In the genomic region with DNA sequence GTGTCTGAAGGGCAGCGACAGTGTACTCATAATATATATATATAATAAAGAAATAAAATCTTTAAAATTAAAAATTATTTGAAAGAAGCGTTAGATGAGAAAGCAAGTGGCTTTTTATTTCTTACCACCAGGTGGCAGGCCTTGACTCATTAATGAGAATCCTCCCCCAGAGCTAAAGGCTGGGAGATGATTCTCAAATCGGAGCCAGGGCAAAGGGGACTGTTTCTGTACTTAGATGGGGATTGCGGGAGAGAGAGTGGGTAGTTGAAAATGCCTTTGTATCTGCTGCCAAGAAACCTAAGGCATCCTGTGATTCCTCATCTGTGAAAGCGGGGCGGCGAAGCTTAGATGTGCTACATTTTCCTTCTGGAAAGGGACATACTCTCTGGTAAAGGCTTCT, we compare ENCODE assay signal across 9 mouse cellular contexts. TPM values are rescaled to one million over a fixed set of nuclear protein-coding genes. Genes with fewer than 3 reads are reported as not detected.
DNase-seq lines count a peak whose midpoint lies in the region; ATAC-seq and TF ChIP-seq lines count a peak whose summit lies in the region.
"Had no signal": no experiment of that assay in that cellular context is flagged by ENCODE, and none has a peak within 500 bp of the region (broad histone marks: within the 10 kb centered on the region; RNA-seq: fewer than 3 reads in every experiment).

No protein-coding gene starts in this region.

- no peak for ATAC-seq in liver, embryonic 11.5 days (replicated peaks; ENCODE audit: low FRiP score)
- ATAC-seq in hindbrain, embryonic 14.5 days (ENCODE audit: low FRiP score), result no peak
- no peak for ATAC-seq in limb, embryonic 14.5 days (ENCODE audit: low FRiP score, low read depth)

- WGBS in liver, adult 2 months, result 21% methylated on average over 7 of the region's 7 CpGs
- 18% methylated on average over 7 of the region's 7 CpGs for WGBS in liver, embryonic 11.5 days
- WGBS in cerebellum, adult 2 months, result 16% methylated on average over 7 of the region's 7 CpGs
- 13% methylated on average over 7 of the region's 7 CpGs for WGBS in hindbrain, embryonic 14.5 days
- 13% methylated on average over 7 of the region's 7 CpGs for WGBS in limb, embryonic 14.5 days
- 16% methylated on average over 7 of the region's 7 CpGs for WGBS in forebrain, embryonic 10.5 days

- no peak for TF ChIP-seq POLR2A in liver, adult 2 months (IDR thresholded peaks at IDR 0.05; ENCODE audit: extremely low read depth, insufficient read depth, low read length)
- TF ChIP-seq POLR2A in cerebellum, adult 2 months (IDR thresholded peaks at IDR 0.05; ENCODE audit: borderline replicate concordance, insufficient read depth, low read length), result no peak
- TF ChIP-seq POLR2A in limb, embryonic 14.5 days (IDR thresholded peaks at IDR 0.05; ENCODE audit: borderline replicate concordance, extremely low read depth, insufficient read depth, insufficient read length), result no peak

- DNase-seq in liver, adult 2 months (ENCODE audit: extremely low read depth, low read depth, low spot score), result peak; percentile 41
- DNase-seq in liver, embryonic 11.5 days (ENCODE audit: low spot score), result no peak
- DNase-seq in Muller cell, postnatal 12 days (ENCODE audit: inconsistent ontology term), result peak; percentile 32
- DNase-seq in cerebellum, adult 2 months, result peak; percentile 48 to 49
- peak; percentile 75 for DNase-seq in hindbrain, embryonic 14.5 days (ENCODE audit: low spot score)
- peak; percentile 82 for DNase-seq in limb, embryonic 14.5 days (ENCODE audit: low spot score)
- DNase-seq in retina, embryonic 14.5 days (ENCODE audit: low spot score), result peak; percentile 83
- DNase-seq in forebrain, embryonic 10.5 days (ENCODE audit: extremely low spot score, low spot score), result no peak

- peaks cover 18% of the 10 kb centered on the region for H3K27me3 ChIP-seq in liver, adult 2 months (ENCODE audit: control insufficient read depth, insufficient read depth, low read length)
- peaks cover 51% of the 10 kb centered on the region for H3K27me3 ChIP-seq in liver, embryonic 11.5 days (replicated peaks; ENCODE audit: control insufficient read depth, insufficient read depth, low read length)
- no peaks in the 10 kb centered on the region; the same call in 1 of the 2 replicates for H3K27me3 ChIP-seq in cerebellum, adult 2 months (ENCODE audit: control insufficient read depth, insufficient read depth, low read length)
- peaks cover 41% of the 10 kb centered on the region for H3K27me3 ChIP-seq in hindbrain, embryonic 14.5 days (ENCODE audit: control insufficient read depth, insufficient read depth, low read length)
- H3K27me3 ChIP-seq in limb, embryonic 14.5 days (ENCODE audit: control insufficient read depth, insufficient read depth, low read length), result peaks cover 48% of the 10 kb centered on the region
- H3K27me3 ChIP-seq in forebrain, embryonic 10.5 days (ENCODE audit: poor library complexity, severe bottlenecking), result peaks cover 71% of the 10 kb centered on the region

- H3K9me3 ChIP-seq in liver, embryonic 11.5 days (ENCODE audit: control insufficient read depth, low read length), result no peaks in the 10 kb centered on the region
- no peaks in the 10 kb centered on the region for H3K9me3 ChIP-seq in hindbrain, embryonic 14.5 days (ENCODE audit: control insufficient read depth, low read length)
- no peaks in the 10 kb centered on the region for H3K9me3 ChIP-seq in limb, embryonic 14.5 days (ENCODE audit: control insufficient read depth, low read length)
- H3K9me3 ChIP-seq in forebrain, embryonic 10.5 days, result no peaks in the 10 kb centered on the region
- H3K9me3 ChIP-seq: midbrain, embryonic 12.5 days had no signal

- no peaks in the 10 kb centered on the region for H3K36me3 ChIP-seq in liver, adult 2 months (ENCODE audit: control insufficient read depth, insufficient read depth, low read length)
- no peaks in the 10 kb centered on the region for H3K36me3 ChIP-seq in liver, embryonic 11.5 days (ENCODE audit: control insufficient read depth, insufficient read depth, low read length)
- no peaks in the 10 kb centered on the region for H3K36me3 ChIP-seq in hindbrain, embryonic 14.5 days (replicated peaks; ENCODE audit: control insufficient read depth, insufficient read depth)
- H3K36me3 ChIP-seq in limb, embryonic 14.5 days (ENCODE audit: control insufficient read depth, insufficient read depth, low read length), result no peaks in the 10 kb centered on the region
- H3K36me3 ChIP-seq in forebrain, embryonic 10.5 days (replicated peaks), result no peaks in the 10 kb centered on the region
- H3K36me3 ChIP-seq: midbrain, embryonic 12.5 days had no signal

- TF ChIP-seq CTCF in liver, adult 2 months (IDR thresholded peaks at IDR 0.05; ENCODE audit: low read depth, low read length), result no peak
- peak; percentile 25; the same call in 1 of the 2 replicates for TF ChIP-seq CTCF in cerebellum, adult 2 months (IDR thresholded peaks at IDR 0.05; ENCODE audit: borderline replicate concordance, insufficient read depth, low read depth, low read length)

- peaks cover 4% of the 10 kb centered on the region for H3K4me1 ChIP-seq in liver, adult 2 months (ENCODE audit: control insufficient read depth, insufficient read depth, low read length)
- peaks cover 4% of the 10 kb centered on the region for H3K4me1 ChIP-seq in liver, embryonic 11.5 days (replicated peaks; ENCODE audit: control insufficient read depth, insufficient read depth, low read length)
- H3K4me1 ChIP-seq in cerebellum, adult 2 months (ENCODE audit: control insufficient read depth, insufficient read depth, low read length), result peaks cover 3% of the 10 kb centered on the region; the same call in 1 of the 2 replicates
- peaks cover 19% of the 10 kb centered on the region; the same call in 1 of the 2 replicates for H3K4me1 ChIP-seq in hindbrain, embryonic 14.5 days (replicated peaks; ENCODE audit: control insufficient read depth, insufficient read depth, low read length)
- H3K4me1 ChIP-seq in limb, embryonic 14.5 days (ENCODE audit: control insufficient read depth, insufficient read depth, low read length), result peaks cover 15% of the 10 kb centered on the region; the same call in 1 of the 2 replicates
- H3K4me1 ChIP-seq in forebrain, embryonic 10.5 days, result peaks cover 33% of the 10 kb centered on the region

- no peak overlapping the region for H3K9ac ChIP-seq in liver, adult 2 months (ENCODE audit: low read depth, low read length)
- no peak overlapping the region for H3K9ac ChIP-seq in liver, embryonic 11.5 days (ENCODE audit: low read depth, low read length)
- H3K9ac ChIP-seq in hindbrain, embryonic 14.5 days, result no peak overlapping the region
- H3K9ac ChIP-seq in limb, embryonic 14.5 days (ENCODE audit: low read depth, low read length, severe bottlenecking), result no peak overlapping the region
- H3K9ac ChIP-seq: midbrain, embryonic 12.5 days had no signal

- no peak overlapping the region for H3K4me3 ChIP-seq in liver, adult 2 months (ENCODE audit: insufficient read depth, low read depth, low read length)
- H3K4me3 ChIP-seq in liver, embryonic 11.5 days (ENCODE audit: low read depth, low read length), result no peak overlapping the region
- no peak overlapping the region for H3K4me3 ChIP-seq in cerebellum, adult 2 months (replicated peaks; ENCODE audit: insufficient read depth, low read depth, low read length)
- no peak overlapping the region for H3K4me3 ChIP-seq in hindbrain, embryonic 14.5 days (replicated peaks; ENCODE audit: low read length)
- no peak overlapping the region for H3K4me3 ChIP-seq in limb, embryonic 14.5 days (replicated peaks; ENCODE audit: low read length)
- H3K4me3 ChIP-seq in forebrain, embryonic 10.5 days, result no peak overlapping the region
- H3K4me3 ChIP-seq: midbrain, embryonic 12.5 days had no signal

- H3K4me2 ChIP-seq in liver, embryonic 11.5 days, result no peak overlapping the region
- peak overlapping the region; percentile 29; the same call in 1 of the 2 replicates for H3K4me2 ChIP-seq in hindbrain, embryonic 14.5 days (replicated peaks)
- no peak overlapping the region for H3K4me2 ChIP-seq in limb, embryonic 14.5 days (replicated peaks; ENCODE audit: low read depth, low read length, severe bottlenecking)
- H3K4me2 ChIP-seq: midbrain, embryonic 12.5 days had no signal

- no peak overlapping the region for H3K27ac ChIP-seq in liver, adult 2 months (replicated peaks; ENCODE audit: insufficient read depth, low read depth, low read length)
- H3K27ac ChIP-seq in liver, embryonic 11.5 days (ENCODE audit: low read depth, low read length), result no peak overlapping the region
- no peak overlapping the region for H3K27ac ChIP-seq in cerebellum, adult 2 months (ENCODE audit: insufficient read depth, low read length)
- no peak overlapping the region for H3K27ac ChIP-seq in hindbrain, embryonic 14.5 days
- H3K27ac ChIP-seq in limb, embryonic 14.5 days (replicated peaks; ENCODE audit: low read depth, low read length), result no peak overlapping the region
- H3K27ac ChIP-seq in forebrain, embryonic 10.5 days, result no peak overlapping the region
- H3K27ac ChIP-seq: midbrain, embryonic 12.5 days had no signal

- no peaks in the 10 kb centered on the region for H3K79me2 ChIP-seq in liver, adult 2 months (ENCODE audit: control insufficient read depth, insufficient read depth, low read length)

RNA-seq across cellular contexts. Expression of gene Msantd2, which starts 26.4 kb away (rescaled TPM):
- total RNA-seq in liver, adult 2 months (2014; rRNA removed), result 10.3 and 11.7 TPM in 2 replicates
- 8.3 and 16.2 TPM in 2 replicates for polyA plus RNA-seq in liver, adult 2 months (2012; rRNA removed)
- 13.2 and 17.7 TPM in 2 replicates for polyA plus RNA-seq in liver, embryonic 11.5 days (2014; fragmentation: Nextera tagmentation; extraction: Ambion mirVana)
- polyA plus RNA-seq in cerebellum, adult 2 months (2012; rRNA removed), result 40.6 and 40.7 TPM in 2 replicates
- 29.9 and 36.6 TPM in 2 replicates for polyA plus RNA-seq in hindbrain, embryonic 14.5 days (2014; fragmentation: Nextera tagmentation; extraction: Ambion mirVana)
- polyA plus RNA-seq in limb, embryonic 14.5 days (2012; rRNA removed), result 64.4 and 74.2 TPM in 2 replicates
- 26.7 and 31.7 TPM in 2 replicates for polyA plus RNA-seq in limb, embryonic 14.5 days (2014; fragmentation: Nextera tagmentation; extraction: Ambion mirVana)
- 34.4 and 35.4 TPM in 2 replicates for polyA plus RNA-seq in forebrain, embryonic 10.5 days (2016; fragmentation: Nextera tagmentation; extraction: Ambion mirVana)

RNA-seq across cellular contexts. Expression of gene Robo3, which starts 29.7 kb away (rescaled TPM):
- total RNA-seq in liver, adult 2 months (2014; rRNA removed), result 0.07 TPM in 1 of 2 replicates, not detected in the other
- polyA plus RNA-seq in liver, adult 2 months (2012; rRNA removed), result 0.41 and 0.67 TPM in 2 replicates
- 0.18 and 0.32 TPM in 2 replicates for polyA plus RNA-seq in liver, embryonic 11.5 days (2014; fragmentation: Nextera tagmentation; extraction: Ambion mirVana)
- 1.3 and 1.4 TPM in 2 replicates for polyA plus RNA-seq in cerebellum, adult 2 months (2012; rRNA removed)
- 13.3 and 20.5 TPM in 2 replicates for polyA plus RNA-seq in hindbrain, embryonic 14.5 days (2014; fragmentation: Nextera tagmentation; extraction: Ambion mirVana)
- polyA plus RNA-seq in limb, embryonic 14.5 days (2012; rRNA removed), result 0.39 and 0.87 TPM in 2 replicates
- polyA plus RNA-seq in limb, embryonic 14.5 days (2014; fragmentation: Nextera tagmentation; extraction: Ambion mirVana), result 0.07 and 0.21 TPM in 2 replicates
- polyA plus RNA-seq in forebrain, embryonic 10.5 days (2016; fragmentation: Nextera tagmentation; extraction: Ambion mirVana), result 3.9 and 5.5 TPM in 2 replicates

Comparison
In these comparisons a context has a peak if more than half of its experiments do, and no peak if none do; other contexts are left out.
1. DNase-seq: peak in liver, adult 2 months (single experiment), Muller cell, postnatal 12 days (single experiment), cerebellum, adult 2 months (2 of 2), hindbrain, embryonic 14.5 days (single experiment), limb, embryonic 14.5 days (single experiment) and retina, embryonic 14.5 days (single experiment); none in liver, embryonic 11.5 days (single experiment) and forebrain, embryonic 10.5 days (single experiment).